Mouse (Mus musculus): ENCODE results near the gene Padi6. TPM values are rescaled to one million over a fixed set of nuclear protein-coding genes. Genes with fewer than 3 reads are reported as not detected.

Padi6 gene
- polyA plus RNA-seq, 1 experiment from 2014 or later: not detected

- H3K4me2 ChIP-seq: no peak overlapping the region
- peaks cover 2% of the 10 kb centered on the region; the same call in 1 of the 2 replicates for H3K27me3 ChIP-seq
- WGBS: 91% methylated on average over 10 of the region's 10 CpGs
- ATAC-seq (ENCODE audit: low FRiP score): no peak
- H3K4me1 ChIP-seq: peaks cover 4% of the 10 kb centered on the region
- 0 out of 2 replicates have a peak, but pooled peaks cover 4% of the 10 kb centered on the region for H3K9me3 ChIP-seq
- no peak overlapping the region for H3K9ac ChIP-seq
- no peak overlapping the region for H3K27ac ChIP-seq
- H3K4me3 ChIP-seq (replicated peaks): no peak overlapping the region
- H3K36me3 ChIP-seq (replicated peaks): no peaks in the 10 kb centered on the region
These were observed 33.4 kb upstream of the Padi6 start for GRCm38 (mm10) chr4:140775876-140776275.

DNA sequence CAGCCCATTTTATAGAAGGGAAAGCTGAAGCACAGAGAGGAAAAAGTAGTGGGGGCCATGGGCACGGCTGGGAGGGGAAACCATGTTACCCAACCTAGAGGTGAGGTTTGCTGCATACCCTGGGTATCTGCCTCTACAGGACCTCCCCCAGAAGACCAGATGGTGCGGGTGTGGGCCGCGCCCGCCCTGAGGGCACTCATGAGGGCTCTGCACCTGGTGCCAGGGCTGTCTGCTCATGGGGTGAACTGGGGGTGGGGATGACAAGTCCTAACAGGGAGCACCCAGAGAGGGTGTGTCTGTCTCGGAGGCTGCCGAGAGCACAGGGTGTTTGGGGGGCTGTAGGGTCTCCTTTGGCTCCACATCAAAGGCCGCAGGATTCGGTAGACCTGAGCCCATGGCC, 32.5 kb upstream of the Padi6 start:
- WGBS: 90% methylated on average over 9 of the region's 9 CpGs
- H3K27me3 ChIP-seq: peaks cover 2% of the 10 kb centered on the region; the same call in 1 of the 2 replicates
- H3K4me1 ChIP-seq: peaks cover 6% of the 10 kb centered on the region
- no peak overlapping the region for H3K9ac ChIP-seq
- no peak for ATAC-seq (ENCODE audit: low FRiP score)
- no peak overlapping the region for H3K27ac ChIP-seq
- H3K4me3 ChIP-seq (replicated peaks): no peak overlapping the region
- H3K9me3 ChIP-seq: no peaks in the 10 kb centered on the region
- no peak overlapping the region for H3K4me2 ChIP-seq
- no peaks in the 10 kb centered on the region for H3K36me3 ChIP-seq (replicated peaks)

- H3K27ac ChIP-seq: no peak within 1 kb of the TSS
- WGBS: 88% methylated on average over 21 of the region's 21 CpGs
- H3K4me3 ChIP-seq (replicated peaks): no peak within 1 kb of the TSS
- no peak for ATAC-seq (ENCODE audit: low FRiP score)
- H3K4me1 ChIP-seq: peaks cover 4% of the 10 kb centered on the region
- no peaks in the 10 kb centered on the region for H3K36me3 ChIP-seq (replicated peaks)
- no peak within 1 kb of the TSS for H3K4me2 ChIP-seq
- H3K9ac ChIP-seq: no peak within 1 kb of the TSS
- H3K9me3 ChIP-seq: no peaks in the 10 kb centered on the region
- peaks cover 2% of the 10 kb centered on the region; the same call in 1 of the 2 replicates for H3K27me3 ChIP-seq
These were observed 31.8 kb upstream of the Padi6 start, which contains the start of gene Padi4 for GRCm38 (mm10) chr4:140774025-140774800. TSS of gene Padi4 (minus strand) at chr4:140774236.

- Histone ChIP-seq H3K4me1 (peaks cover 4% of the 10 kb centered on the region), H3K9ac (no peak overlapping the region), H3K27ac (no peak overlapping the region), H3K9me3 (no peaks in the 10 kb centered on the region), H3K4me3 (replicated peaks) (no peak overlapping the region), H3K36me3 (replicated peaks) (no peaks in the 10 kb centered on the region), H3K27me3 (peaks cover 5% of the 10 kb centered on the region; the same call in 1 of the 2 replicates), H3K4me2 (no peak overlapping the region)
- WGBS: 59% methylated on average over 4 of the region's 4 CpGs
- ATAC-seq (ENCODE audit: low FRiP score): no peak
These were observed 28.6 kb upstream of the Padi6 start for GRCm38 (mm10) chr4:140771091-140771490.

DNA sequence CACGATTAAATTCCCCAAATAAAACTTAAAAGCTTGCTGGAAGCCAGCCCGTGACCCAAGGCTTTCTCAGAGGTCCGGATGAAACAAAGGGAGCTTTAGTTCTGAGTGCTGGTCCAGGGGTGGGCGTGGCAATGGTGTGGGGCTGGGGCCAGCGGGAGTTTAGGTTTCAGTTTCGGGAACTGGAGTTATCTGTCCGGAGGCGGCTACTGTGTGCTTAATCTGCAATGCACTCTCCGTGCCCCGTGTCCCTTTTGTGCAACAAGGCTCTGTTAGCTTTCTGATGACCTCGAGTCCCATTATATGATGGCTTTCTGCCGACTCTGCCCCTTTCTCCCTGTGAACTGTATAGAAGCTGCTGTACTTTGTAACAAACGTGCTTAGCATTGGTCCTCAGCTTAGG, 28.0 kb upstream of the Padi6 start:
- H3K4me3 ChIP-seq (replicated peaks): peak overlapping the region; percentile 12; the same call in 1 of the 2 replicates
- no peak overlapping the region for H3K27ac ChIP-seq
- peak overlapping the region; percentile 35 for H3K4me2 ChIP-seq
- H3K9me3 ChIP-seq: no peaks in the 10 kb centered on the region
- H3K36me3 ChIP-seq (replicated peaks): no peaks in the 10 kb centered on the region
- no peak for ATAC-seq (ENCODE audit: low FRiP score)
- peaks cover 4% of the 10 kb centered on the region for H3K4me1 ChIP-seq
- H3K27me3 ChIP-seq: peaks cover 5% of the 10 kb centered on the region; the same call in 1 of the 2 replicates
- H3K9ac ChIP-seq: no peak overlapping the region
- WGBS: 9% methylated on average over 13 of the region's 13 CpGs

DNA sequence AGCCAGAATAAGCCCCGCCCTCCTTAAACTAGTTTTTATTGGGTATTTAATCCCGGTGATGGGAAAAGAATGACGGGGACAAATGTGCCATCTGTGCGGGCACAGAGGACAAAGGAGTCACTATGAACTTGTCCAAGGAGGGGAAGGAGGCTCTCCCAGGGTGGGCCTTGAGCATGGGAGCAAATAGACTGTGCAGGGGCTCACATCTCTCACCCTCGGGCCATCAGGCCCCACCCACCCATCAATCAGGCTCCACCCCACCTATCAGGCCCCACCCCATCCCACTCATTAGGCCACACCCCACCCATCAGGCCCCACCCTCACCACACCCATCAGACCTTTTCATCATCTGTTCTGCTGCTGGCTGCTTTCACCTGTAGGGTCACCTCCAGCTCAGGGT, 26.5 kb upstream of the Padi6 start:
- H3K36me3 ChIP-seq (replicated peaks): no peaks in the 10 kb centered on the region
- H3K9ac ChIP-seq: no peak overlapping the region
- peaks cover 4% of the 10 kb centered on the region for H3K4me1 ChIP-seq
- H3K4me3 ChIP-seq (replicated peaks): no peak overlapping the region
- WGBS: 91% methylated on average over 5 of the region's 5 CpGs
- H3K9me3 ChIP-seq: no peaks in the 10 kb centered on the region
- peaks cover 5% of the 10 kb centered on the region; the same call in 1 of the 2 replicates for H3K27me3 ChIP-seq
- no peak overlapping the region for H3K27ac ChIP-seq
- no peak overlapping the region for H3K4me2 ChIP-seq
- no peak for ATAC-seq (ENCODE audit: low FRiP score)

- ATAC-seq (ENCODE audit: low FRiP score): no peak
- peaks cover 4% of the 10 kb centered on the region for H3K4me1 ChIP-seq
- WGBS: 86% methylated on average over 3 of the region's 3 CpGs
- H3K4me2 ChIP-seq: no peak overlapping the region
- no peak overlapping the region for H3K27ac ChIP-seq
- no peaks in the 10 kb centered on the region for H3K36me3 ChIP-seq (replicated peaks)
- no peak overlapping the region for H3K4me3 ChIP-seq (replicated peaks)
- H3K9ac ChIP-seq: no peak overlapping the region
- H3K9me3 ChIP-seq: no peaks in the 10 kb centered on the region
- 0 out of 2 replicates have a peak, but pooled peaks cover 2% of the 10 kb centered on the region for H3K27me3 ChIP-seq
These were observed 23.5 kb upstream of the Padi6 start for GRCm38 (mm10) chr4:140765936-140766335.

GRCm38 (mm10) chr4:140763158-140763557, 20.7 kb upstream of the Padi6 start:
- WGBS: 19% methylated on average over 9 of the region's 9 CpGs
- H3K36me3 ChIP-seq (replicated peaks): no peaks in the 10 kb centered on the region
- H3K4me1 ChIP-seq: peaks cover 7% of the 10 kb centered on the region
- no peak overlapping the region for H3K4me3 ChIP-seq (replicated peaks)
- H3K9me3 ChIP-seq: no peaks in the 10 kb centered on the region
- H3K4me2 ChIP-seq: no peak overlapping the region
- 0 out of 2 replicates have a peak, but pooled peaks cover 2% of the 10 kb centered on the region for H3K27me3 ChIP-seq
- no peak overlapping the region for H3K9ac ChIP-seq
- no peak overlapping the region for H3K27ac ChIP-seq
- no peak for ATAC-seq (ENCODE audit: low FRiP score)

GRCm38 (mm10) chr4:140761601-140762000, 19.2 kb upstream of the Padi6 start:
- Histone ChIP-seq H3K4me2 (no peak overlapping the region), H3K27ac (no peak overlapping the region), H3K9me3 (no peaks in the 10 kb centered on the region), H3K4me3 (replicated peaks) (no peak overlapping the region), H3K4me1 (peaks cover 20% of the 10 kb centered on the region), H3K27me3 (no peaks in the 10 kb centered on the region), H3K36me3 (replicated peaks) (no peaks in the 10 kb centered on the region), H3K9ac (no peak overlapping the region)
- no peak for ATAC-seq (ENCODE audit: low FRiP score)
- 89% methylated on average over 7 of the region's 7 CpGs for WGBS

DNA sequence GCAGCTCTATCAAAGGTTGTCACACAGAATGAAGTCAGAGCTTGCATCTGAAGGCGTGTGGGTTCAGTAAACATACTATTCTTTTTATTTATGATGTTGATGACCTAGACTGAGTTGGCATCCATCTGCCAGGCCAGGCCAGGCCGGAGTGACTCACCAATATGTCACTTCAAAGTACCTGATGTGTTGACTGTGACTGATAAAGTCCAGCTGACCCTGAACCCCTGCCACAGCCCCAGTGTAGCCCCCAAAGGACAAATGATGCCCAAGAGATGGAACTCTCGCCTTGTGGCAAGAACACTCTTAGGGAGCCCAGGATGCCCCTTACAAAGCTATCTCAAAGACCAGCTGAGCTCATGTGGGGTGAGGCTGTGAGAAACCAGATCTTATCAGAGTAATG, 13.4 kb upstream of the Padi6 start:
- Histone ChIP-seq H3K36me3 (replicated peaks) (no peaks in the 10 kb centered on the region), H3K4me2 (no peak overlapping the region), H3K4me3 (replicated peaks) (no peak overlapping the region), H3K27me3 (no peaks in the 10 kb centered on the region), H3K9ac (no peak overlapping the region), H3K4me1 (peaks cover 23% of the 10 kb centered on the region), H3K9me3 (no peaks in the 10 kb centered on the region), H3K27ac (no peak overlapping the region)
- ATAC-seq (ENCODE audit: low FRiP score): no peak
- 85% methylated on average over 3 of the region's 3 CpGs for WGBS

GRCm38 (mm10) chr4:140753366-140753765, 10.9 kb upstream of the Padi6 start:
- no peak overlapping the region for H3K27ac ChIP-seq
- WGBS: 70% methylated on average over 7 of the region's 7 CpGs
- H3K4me1 ChIP-seq: peaks cover 26% of the 10 kb centered on the region
- no peak overlapping the region for H3K9ac ChIP-seq
- H3K4me3 ChIP-seq (replicated peaks): no peak overlapping the region
- no peak for ATAC-seq (ENCODE audit: low FRiP score)
- H3K9me3 ChIP-seq: no peaks in the 10 kb centered on the region
- peaks cover 9% of the 10 kb centered on the region; the same call in 1 of the 2 replicates for H3K27me3 ChIP-seq
- H3K4me2 ChIP-seq: no peak overlapping the region
- H3K36me3 ChIP-seq (replicated peaks): no peaks in the 10 kb centered on the region

- no peak overlapping the region; the same call in 1 of the 2 replicates for H3K9ac ChIP-seq
These were observed 7.9 kb upstream of the Padi6 start for GRCm38 (mm10) chr4:140750328-140750727.

DNA sequence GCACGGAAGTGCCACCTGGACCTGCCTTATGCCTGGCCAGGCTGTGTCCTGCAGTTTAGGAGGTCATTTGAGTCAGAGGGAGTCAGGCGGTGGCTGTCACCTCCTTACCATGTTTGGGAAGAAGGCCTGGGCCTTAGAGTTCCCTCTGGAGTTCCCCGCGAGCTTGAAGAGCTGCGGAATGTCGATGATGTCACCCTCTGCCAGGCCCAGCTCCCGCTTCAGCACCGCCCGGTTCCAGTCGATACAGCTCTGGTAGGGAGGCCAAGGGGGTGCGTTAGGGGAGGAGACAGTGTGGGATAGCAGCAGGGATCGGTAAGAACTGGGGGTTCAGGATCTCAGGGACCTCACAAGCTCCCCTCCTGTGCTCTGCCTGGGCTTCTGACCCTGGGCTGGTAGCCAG, 5.5 kb upstream of the Padi6 start:
- H3K4me2 ChIP-seq: no peak overlapping the region
- H3K27ac ChIP-seq: no peak overlapping the region
- no peaks in the 10 kb centered on the region for H3K9me3 ChIP-seq
- peaks cover 8% of the 10 kb centered on the region for H3K4me1 ChIP-seq
- peaks cover 9% of the 10 kb centered on the region; the same call in 1 of the 2 replicates for H3K27me3 ChIP-seq
- 44% methylated on average over 12 of the region's 12 CpGs for WGBS
- H3K4me3 ChIP-seq (replicated peaks): no peak overlapping the region
- H3K9ac ChIP-seq: no peak overlapping the region
- no peaks in the 10 kb centered on the region for H3K36me3 ChIP-seq (replicated peaks)
- no peak for ATAC-seq (ENCODE audit: low FRiP score)

More at GRCm38 (mm10) chr4:140750328-140750727, 7.9 kb upstream of the Padi6 start:
- Histone ChIP-seq H3K4me2 (peak overlapping the region; percentile 53), H3K9me3 (no peaks in the 10 kb centered on the region), H3K4me1 (peaks cover 11% of the 10 kb centered on the region), H3K4me3 (replicated peaks) (peak overlapping the region; percentile 21; the same call in 1 of the 2 replicates), H3K27ac (no peak overlapping the region), H3K27me3 (peaks cover 9% of the 10 kb centered on the region; the same call in 1 of the 2 replicates), H3K36me3 (replicated peaks) (no peaks in the 10 kb centered on the region)
- ATAC-seq (ENCODE audit: low FRiP score): no peak
- 8% methylated on average over 19 of the region's 19 CpGs for WGBS

All from forebrain, embryonic 12.5 days (tissue).